Mouse (Mus musculus): Measurements from ENCODE around the gene Dhdds. TPM values are rescaled to one million over a fixed set of nuclear protein-coding genes. Genes with fewer than 3 reads are reported as not detected.
A peak's percentile ranks its signal among the peaks of the same experiment; 100 is the strongest.

Dhdds gene
- total and polyA plus RNA-seq, 2 experiments from 2014 or later: 41.5 to 49.5 TPM

- H3K4me3 ChIP-seq (ENCODE audit: low read length): no peak overlapping the region
- WGBS: 3% methylated on average over 8 of the region's 8 CpGs
- DNase-seq (ENCODE audit: low spot score): no peak
- H3K9me3 ChIP-seq (ENCODE audit: low read length): no peaks in the 10 kb centered on the region
- peaks cover 24% of the 10 kb centered on the region; the same call in 1 of the 2 replicates for H3K27me3 ChIP-seq (ENCODE audit: insufficient read depth, low read length)
- no peak overlapping the region for H3K27ac ChIP-seq
- no peak for TF ChIP-seq CTCF (IDR thresholded peaks at IDR 0.05; ENCODE audit: low read depth)
- no peaks in the 10 kb centered on the region for H3K36me3 ChIP-seq (ENCODE audit: insufficient read depth, low read length)
- ATAC-seq: no peak
- H3K4me1 ChIP-seq (ENCODE audit: insufficient read depth, low read length): no peaks in the 10 kb centered on the region
- no peak overlapping the region for H3K9ac ChIP-seq (replicated peaks; ENCODE audit: low read length)
- no peak overlapping the region for H3K4me2 ChIP-seq (ENCODE audit: low read depth, low read length)
Measured at GRCm38 (mm10) chr4:134016767-134017166, 16.0 kb upstream of the Dhdds start.

- Histone ChIP-seq H3K4me1 (ENCODE audit: insufficient read depth, low read length) (no peaks in the 10 kb centered on the region), H3K9ac (replicated peaks; ENCODE audit: low read length) (no peak overlapping the region)
- ATAC-seq: no peak
Measured at GRCm38 (mm10) chr4:134016208-134016607, 15.5 kb upstream of the Dhdds start.

GRCm38 (mm10) chr4:134012858-134013528 lies 12.3 kb upstream of the Dhdds start:
- Histone ChIP-seq H3K9ac (replicated peaks; ENCODE audit: low read length) (no peak overlapping the region), H3K9me3 (ENCODE audit: low read length) (no peaks in the 10 kb centered on the region), H3K27me3 (ENCODE audit: insufficient read depth, low read length) (peaks cover 15% of the 10 kb centered on the region; the same call in 1 of the 2 replicates), H3K4me3 (ENCODE audit: low read length) (no peak overlapping the region), H3K36me3 (ENCODE audit: insufficient read depth, low read length) (no peaks in the 10 kb centered on the region), H3K27ac (no peak overlapping the region), H3K4me1 (ENCODE audit: insufficient read depth, low read length) (no peaks in the 10 kb centered on the region), H3K4me2 (ENCODE audit: low read depth, low read length) (no peak overlapping the region)
- peak; percentile 32 for DNase-seq (ENCODE audit: low spot score)
- peak; percentile 69 for TF ChIP-seq CTCF (IDR thresholded peaks at IDR 0.05; ENCODE audit: low read depth)
- no peak for ATAC-seq
- WGBS: 47% methylated on average over 12 of the region's 12 CpGs

More at GRCm38 (mm10) chr4:134016208-134016607, 15.5 kb upstream of the Dhdds start:
- WGBS: 10% methylated on average over 7 of the region's 7 CpGs
- TF ChIP-seq CTCF (IDR thresholded peaks at IDR 0.05; ENCODE audit: low read depth): no peak
- Histone ChIP-seq H3K36me3 (ENCODE audit: insufficient read depth, low read length) (no peaks in the 10 kb centered on the region), H3K27ac (no peak overlapping the region), H3K27me3 (ENCODE audit: insufficient read depth, low read length) (peaks cover 24% of the 10 kb centered on the region; the same call in 1 of the 2 replicates), H3K9me3 (ENCODE audit: low read length) (no peaks in the 10 kb centered on the region), H3K4me2 (ENCODE audit: low read depth, low read length) (no peak overlapping the region), H3K4me3 (ENCODE audit: low read length) (no peak overlapping the region)
- no peak for DNase-seq (ENCODE audit: low spot score)

GRCm38 (mm10) chr4:134011450-134012414 lies 11.0 kb upstream of the Dhdds start:
- no peak for DNase-seq (ENCODE audit: low spot score)
- peaks cover 3% of the 10 kb centered on the region; the same call in 1 of the 2 replicates for H3K27me3 ChIP-seq (ENCODE audit: insufficient read depth, low read length)
- H3K4me2 ChIP-seq (ENCODE audit: low read depth, low read length): no peak overlapping the region
- TF ChIP-seq CTCF (IDR thresholded peaks at IDR 0.05; ENCODE audit: low read depth): no peak
- H3K27ac ChIP-seq: no peak overlapping the region
- no peak overlapping the region for H3K9ac ChIP-seq (replicated peaks; ENCODE audit: low read length)
- H3K36me3 ChIP-seq (ENCODE audit: insufficient read depth, low read length): no peaks in the 10 kb centered on the region
- WGBS: 5% methylated on average over 16 of the region's 16 CpGs
- H3K9me3 ChIP-seq (ENCODE audit: low read length): no peaks in the 10 kb centered on the region
- no peak for ATAC-seq
- H3K4me1 ChIP-seq (ENCODE audit: insufficient read depth, low read length): no peaks in the 10 kb centered on the region
- no peak overlapping the region for H3K4me3 ChIP-seq (ENCODE audit: low read length)

- ATAC-seq: no peak
- no peak for DNase-seq (ENCODE audit: low spot score)
- Histone ChIP-seq H3K4me1 (ENCODE audit: insufficient read depth, low read length) (no peaks in the 10 kb centered on the region), H3K4me2 (ENCODE audit: low read depth, low read length) (no peak overlapping the region), H3K9me3 (ENCODE audit: low read length) (no peaks in the 10 kb centered on the region), H3K27ac (no peak overlapping the region), H3K36me3 (ENCODE audit: insufficient read depth, low read length) (no peaks in the 10 kb centered on the region), H3K27me3 (ENCODE audit: insufficient read depth, low read length) (no peaks in the 10 kb centered on the region), H3K4me3 (ENCODE audit: low read length) (no peak overlapping the region), H3K9ac (replicated peaks; ENCODE audit: low read length) (no peak overlapping the region)
- 76% methylated on average over 6 of the region's 6 CpGs for WGBS
- no peak for TF ChIP-seq CTCF (IDR thresholded peaks at IDR 0.05; ENCODE audit: low read depth)
Measured at GRCm38 (mm10) chr4:134009709-134010108, 9.0 kb upstream of the Dhdds start.

GRCm38 (mm10) chr4:134006845-134007244 lies 6.1 kb upstream of the Dhdds start:
- no peak overlapping the region for H3K4me3 ChIP-seq (ENCODE audit: low read length)
- H3K27ac ChIP-seq: no peak overlapping the region
- no peak overlapping the region for H3K9ac ChIP-seq (replicated peaks; ENCODE audit: low read length)
- no peaks in the 10 kb centered on the region for H3K9me3 ChIP-seq (ENCODE audit: low read length)
- no peak overlapping the region for H3K4me2 ChIP-seq (ENCODE audit: low read depth, low read length)
- 86% methylated on average over 3 of the region's 3 CpGs for WGBS
- H3K27me3 ChIP-seq (ENCODE audit: insufficient read depth, low read length): no peaks in the 10 kb centered on the region
- ATAC-seq (no peak), DNase-seq (ENCODE audit: low spot score) (no peak)
- no peaks in the 10 kb centered on the region for H3K4me1 ChIP-seq (ENCODE audit: insufficient read depth, low read length)
- H3K36me3 ChIP-seq (ENCODE audit: insufficient read depth, low read length): no peaks in the 10 kb centered on the region
- TF ChIP-seq CTCF (IDR thresholded peaks at IDR 0.05; ENCODE audit: low read depth): no peak

Measured in hindbrain, postnatal 0 days (tissue).